Mouse (Mus musculus) MEL (cell line): ENCODE data around the gene Rfx7. TPM values are rescaled to one million over a fixed set of nuclear protein-coding genes. Genes with fewer than 3 reads are reported as not detected.

Source experiments
- DNase-seq: peaks from one replicate; pipeline ENCODE4 v3.0.0; 2011; ENCODE audit warnings: low read depth, low spot score
- H3K27ac ChIP-seq: 2 replicates; pipeline ENCODE4 v1.5.1; 2012; ENCODE audit warnings: low read depth, mild to moderate bottlenecking, control low read depth, low read length, moderate library complexity; ENCODE audit not compliant: control insufficient read depth
- H3K27me3 ChIP-seq, 2 experiments: fragments of 150-350 bp in 1 of 2; sonication (generic) in 1 of 2; 2 replicates each; pipeline ENCODE4 v1.6.1; 2012; ENCODE audit warnings: low read length in 2 of 2, mild to moderate bottlenecking in 2 of 2, improper control_type of control experiment in 1 of 2, moderate library complexity in 1 of 2; ENCODE audit not compliant: insufficient read depth in 2 of 2, control insufficient read depth in 1 of 2
- H3K36me3 ChIP-seq, 2 experiments: 2 replicates each; pipeline ENCODE4 v1.6.1; 2012 to 2014; ENCODE audit warnings: low read length in 2 of 2, improper control_type of control experiment in 1 of 2, inconsistent platforms in 1 of 2, mild to moderate bottlenecking in 1 of 2; ENCODE audit not compliant: insufficient read depth in 2 of 2, control insufficient read depth in 1 of 2
- H3K4me1 ChIP-seq, 2 experiments: fragments of 150-350 bp in 1 of 2; sonication (generic) in 1 of 2; 2 replicates each; pipeline ENCODE4 v1.6.1; 2012; ENCODE audit warnings: low read length in 2 of 2, improper control_type of control experiment in 1 of 2, mild to moderate bottlenecking in 1 of 2; ENCODE audit not compliant: insufficient read depth in 2 of 2, control insufficient read depth in 1 of 2
- H3K4me3 ChIP-seq, 2 experiments: fragments of 150-350 bp in 1 of 2; sonication (generic) in 1 of 2; 2 replicates each; pipeline ENCODE4 v1.5.1; 2012; ENCODE audit warnings: low read depth in 2 of 2, low read length in 2 of 2, mild to moderate bottlenecking in 2 of 2, moderate library complexity in 2 of 2, control low read depth in 1 of 2, improper control_type of control experiment in 1 of 2; ENCODE audit not compliant: control insufficient read depth in 1 of 2, insufficient read depth in 1 of 2
- H3K79me2 ChIP-seq: 2 replicates; pipeline ENCODE4 v1.6.1; 2012; ENCODE audit warnings: mild to moderate bottlenecking, low read length, moderate library complexity; ENCODE audit not compliant: control insufficient read depth, poor library complexity, insufficient read depth
- H3K9ac ChIP-seq: 2 replicates; pipeline ENCODE4 v1.6.1; 2012; ENCODE audit warnings: low read depth, mild to moderate bottlenecking, control low read depth, low read length, moderate library complexity; ENCODE audit not compliant: control insufficient read depth, poor library complexity, severe bottlenecking
- H3K9me3 ChIP-seq: fragments of 150-350 bp; sonication (generic); replicated peaks from 2 replicates; pipeline ENCODE4 v1.6.1; 2012; ENCODE audit warnings: mild to moderate bottlenecking, low read length, improper control_type of control experiment, moderate library complexity; ENCODE audit not compliant: insufficient read depth
- BHLHE40 ChIP-seq: IDR thresholded peaks from 2 replicates; pipeline ENCODE4 v1.6.1; 2012; ENCODE audit warnings: low read depth, mild to moderate bottlenecking, inconsistent platforms, low read length, improper control_type of control experiment, borderline replicate concordance
- CHD1 ChIP-seq: IDR thresholded peaks from 2 replicates; pipeline ENCODE4 v1.6.1; 2012; ENCODE audit warnings: low read depth, mild to moderate bottlenecking, inconsistent platforms, low read length, improper control_type of control experiment
- CHD2 ChIP-seq: IDR thresholded peaks from 2 replicates; pipeline ENCODE4 v1.6.1; 2011; ENCODE audit warnings: low read length, improper control_type of control experiment
- CTCF ChIP-seq, 3 experiments: IDR thresholded peaks in 2 of 3; conservative IDR thresholded peaks in 1 of 3; 2 replicates each; pipeline ENCODE4 v1.5.1; 2011 to 2012; ENCODE audit warnings: low read length in 3 of 3, low read depth in 2 of 3, mild to moderate bottlenecking in 2 of 3, improper control_type of control experiment in 1 of 3, inconsistent platforms in 1 of 3, mixed read lengths in 1 of 3, moderate library complexity in 1 of 3; ENCODE audit not compliant: control insufficient read depth in 1 of 3, insufficient read depth in 1 of 3, poor library complexity in 1 of 3, severe bottlenecking in 1 of 3
- E2F4 ChIP-seq: IDR thresholded peaks from 2 replicates; pipeline ENCODE4 v1.6.1; 2011; ENCODE audit warnings: low read depth, low read length, improper control_type of control experiment, borderline replicate concordance
- ELF1 ChIP-seq: IDR thresholded peaks from 2 replicates; pipeline ENCODE4 v1.6.1; 2014; ENCODE audit warnings: low read depth, mild to moderate bottlenecking, inconsistent platforms, low read length, improper control_type of control experiment, moderate library complexity
- EP300 ChIP-seq, 2 experiments: IDR thresholded peaks; 2 replicates each; pipeline ENCODE4 v1.6.1; 2011; ENCODE audit warnings: improper control_type of control experiment in 2 of 2, low read length in 2 of 2, low read depth in 1 of 2, mild to moderate bottlenecking in 1 of 2
- ETS1 ChIP-seq: IDR thresholded peaks from 2 replicates; pipeline ENCODE4 v1.6.1; 2012; ENCODE audit warnings: low read depth, mild to moderate bottlenecking, inconsistent platforms, low read length, improper control_type of control experiment, moderate library complexity
- GABPA ChIP-seq: IDR thresholded peaks from 2 replicates; pipeline ENCODE4 v1.6.1; 2012; ENCODE audit warnings: low read depth, mild to moderate bottlenecking, inconsistent platforms, low read length, improper control_type of control experiment, moderate library complexity
- GATA1 ChIP-seq: IDR thresholded peaks from 2 replicates; pipeline ENCODE4 v1.6.1; 2011; ENCODE audit warnings: low read depth, low read length, improper control_type of control experiment
- HCFC1 ChIP-seq: IDR thresholded peaks from 2 replicates; pipeline ENCODE4 v1.6.1; 2012; ENCODE audit warnings: low read depth, mild to moderate bottlenecking, inconsistent platforms, low read length, improper control_type of control experiment, moderate library complexity
- JUND ChIP-seq: IDR thresholded peaks from 2 replicates; pipeline ENCODE4 v1.6.1; 2011; ENCODE audit warnings: low read depth, mild to moderate bottlenecking, improper control_type of control experiment, low read length
- KAT2A ChIP-seq: conservative IDR thresholded peaks from 2 replicates; pipeline ENCODE4 v1.6.1; 2012; ENCODE audit warnings: low read depth, low read length, improper control_type of control experiment, inconsistent platforms
- MAFK ChIP-seq: IDR thresholded peaks from 2 replicates; pipeline ENCODE4 v1.6.1; 2011; ENCODE audit warnings: low read depth, mild to moderate bottlenecking, low read length, improper control_type of control experiment, borderline replicate concordance
- MAX ChIP-seq: IDR thresholded peaks from 2 replicates; pipeline ENCODE4 v1.6.1; 2011; ENCODE audit warnings: low read length, improper control_type of control experiment
- MAZ ChIP-seq: IDR thresholded peaks from 2 replicates; pipeline ENCODE4 v1.6.1; 2012; ENCODE audit warnings: low read depth, mild to moderate bottlenecking, inconsistent platforms, low read length, improper control_type of control experiment
- MXI1 ChIP-seq: IDR thresholded peaks from 2 replicates; pipeline ENCODE4 v1.6.1; 2011; ENCODE audit warnings: mild to moderate bottlenecking, low read depth, low read length, improper control_type of control experiment
- MYB ChIP-seq: IDR thresholded peaks from 2 replicates; pipeline ENCODE4 v1.6.1; 2011; ENCODE audit warnings: mild to moderate bottlenecking, low read depth, low read length, improper control_type of control experiment
- MYC ChIP-seq: IDR thresholded peaks from 2 replicates; pipeline ENCODE4 v1.6.1; 2011; ENCODE audit warnings: low read depth, mild to moderate bottlenecking, low read length, improper control_type of control experiment, moderate library complexity
- NELFE ChIP-seq: IDR thresholded peaks from 2 replicates; pipeline ENCODE4 v1.6.1; 2011; ENCODE audit warnings: low read depth, low read length, improper control_type of control experiment
- NRF1 ChIP-seq: IDR thresholded peaks from 2 replicates; pipeline ENCODE4 v1.6.1; 2014; ENCODE audit warnings: low read depth, mild to moderate bottlenecking, inconsistent platforms, low read length, improper control_type of control experiment, moderate library complexity; ENCODE audit not compliant: poor library complexity, insufficient read depth, severe bottlenecking
- POLR2A ChIP-seq, 2 experiments: IDR thresholded peaks; 2 replicates each; pipeline ENCODE4 v1.6.1; 2011 to 2012; ENCODE audit warnings: low read length in 2 of 2, mild to moderate bottlenecking in 2 of 2, control low read depth in 1 of 2, improper control_type of control experiment in 1 of 2, low read depth in 1 of 2, moderate library complexity in 1 of 2; ENCODE audit not compliant: control insufficient read depth in 1 of 2, insufficient read depth in 1 of 2, poor library complexity in 1 of 2
- POLR2AphosphoS2 ChIP-seq: IDR thresholded peaks from 2 replicates; pipeline ENCODE4 v1.6.1; 2011; ENCODE audit warnings: low read length, improper control_type of control experiment
- POLR2AphosphoS5 ChIP-seq: IDR thresholded peaks from 2 replicates; pipeline ENCODE4 v1.6.1; 2012; ENCODE audit warnings: low read depth, borderline replicate concordance, mild to moderate bottlenecking, inconsistent platforms, low read length, moderate library complexity, mixed read lengths
- RAD21 ChIP-seq: IDR thresholded peaks from 2 replicates; pipeline ENCODE4 v1.6.1; 2011; ENCODE audit warnings: mild to moderate bottlenecking, low read depth, low read length, improper control_type of control experiment
- RCOR1 ChIP-seq: IDR thresholded peaks from 2 replicates; pipeline ENCODE4 v1.6.1; 2012; ENCODE audit warnings: low read depth, mild to moderate bottlenecking, inconsistent platforms, low read length, improper control_type of control experiment
- SMC3 ChIP-seq: IDR thresholded peaks from 2 replicates; pipeline ENCODE4 v1.6.1; 2011; ENCODE audit warnings: low read depth, low read length, improper control_type of control experiment
- TAL1 ChIP-seq: IDR thresholded peaks from 2 replicates; pipeline ENCODE4 v1.6.1; 2012; ENCODE audit warnings: mild to moderate bottlenecking, inconsistent platforms, low read length, moderate library complexity, mixed read lengths
- TCF12 ChIP-seq: IDR thresholded peaks from 2 replicates; pipeline ENCODE4 v1.6.1; 2014; ENCODE audit warnings: low read depth, mild to moderate bottlenecking, inconsistent platforms, low read length, improper control_type of control experiment, moderate library complexity
- UBTF ChIP-seq: IDR thresholded peaks from 2 replicates; pipeline ENCODE4 v1.6.1; 2012; ENCODE audit warnings: low read depth, mild to moderate bottlenecking, inconsistent platforms, low read length, improper control_type of control experiment, moderate library complexity, borderline replicate concordance; ENCODE audit not compliant: insufficient read depth
- USF1 ChIP-seq: IDR thresholded peaks from 2 replicates; pipeline ENCODE4 v1.6.1; 2014; ENCODE audit warnings: low read depth, mild to moderate bottlenecking, inconsistent platforms, low read length, improper control_type of control experiment, moderate library complexity
- USF2 ChIP-seq, 2 experiments: IDR thresholded peaks; 2 replicates each; pipeline ENCODE4 v1.6.1; 2011 to 2012; ENCODE audit warnings: improper control_type of control experiment in 2 of 2, low read length in 2 of 2, borderline replicate concordance in 1 of 2, inconsistent platforms in 1 of 2, low read depth in 1 of 2, mild to moderate bottlenecking in 1 of 2; ENCODE audit not compliant: insufficient read depth in 1 of 2
- ZC3H11A ChIP-seq: IDR thresholded peaks from 2 replicates; pipeline ENCODE4 v1.6.1; 2012; ENCODE audit warnings: low read depth, mild to moderate bottlenecking, inconsistent platforms, low read length, improper control_type of control experiment
- ZKSCAN1 ChIP-seq: IDR thresholded peaks from 2 replicates; pipeline ENCODE4 v1.6.1; 2012; ENCODE audit warnings: low read depth, mild to moderate bottlenecking, inconsistent platforms, low read length, improper control_type of control experiment, moderate library complexity
- ZMIZ1 ChIP-seq: IDR thresholded peaks from 2 replicates; pipeline ENCODE4 v1.6.1; 2012; ENCODE audit warnings: low read depth, mild to moderate bottlenecking, inconsistent platforms, low read length, improper control_type of control experiment, moderate library complexity
- ZNF384 ChIP-seq: IDR thresholded peaks from 2 replicates; pipeline ENCODE4 v1.6.1; 2012; ENCODE audit warnings: low read depth, mild to moderate bottlenecking, inconsistent platforms, low read length, improper control_type of control experiment
- polyA plus RNA-seq, 2 experiments: library from polyadenylated mRNA; stranded (reverse) in 1 of 2; unstranded in 1 of 2; fragments of >175 nt in 1 of 2; fragments of >200 nt in 1 of 2; gene quantifications; 2 replicates each; pipeline versions ENCODE4 v1.2.1 to v1.2.4; 2012; ENCODE audit warnings: low replicate concordance in 2 of 2, low read depth in 1 of 2; ENCODE audit not compliant: insufficient read length in 2 of 2, insufficient read depth in 1 of 2, missing spikeins in 1 of 2
- total RNA-seq: library from RNA; depleted of rRNA; stranded (reverse); fragments of 300-350 nt; gene quantifications from 2 replicates; pipeline ENCODE4 v1.2.3, GENCODE M21; 2012

The Rfx7 gene
- total and polyA plus RNA-seq, 3 experiments = 6.2 to 30.5 (median 19.9) TPM

DNA sequence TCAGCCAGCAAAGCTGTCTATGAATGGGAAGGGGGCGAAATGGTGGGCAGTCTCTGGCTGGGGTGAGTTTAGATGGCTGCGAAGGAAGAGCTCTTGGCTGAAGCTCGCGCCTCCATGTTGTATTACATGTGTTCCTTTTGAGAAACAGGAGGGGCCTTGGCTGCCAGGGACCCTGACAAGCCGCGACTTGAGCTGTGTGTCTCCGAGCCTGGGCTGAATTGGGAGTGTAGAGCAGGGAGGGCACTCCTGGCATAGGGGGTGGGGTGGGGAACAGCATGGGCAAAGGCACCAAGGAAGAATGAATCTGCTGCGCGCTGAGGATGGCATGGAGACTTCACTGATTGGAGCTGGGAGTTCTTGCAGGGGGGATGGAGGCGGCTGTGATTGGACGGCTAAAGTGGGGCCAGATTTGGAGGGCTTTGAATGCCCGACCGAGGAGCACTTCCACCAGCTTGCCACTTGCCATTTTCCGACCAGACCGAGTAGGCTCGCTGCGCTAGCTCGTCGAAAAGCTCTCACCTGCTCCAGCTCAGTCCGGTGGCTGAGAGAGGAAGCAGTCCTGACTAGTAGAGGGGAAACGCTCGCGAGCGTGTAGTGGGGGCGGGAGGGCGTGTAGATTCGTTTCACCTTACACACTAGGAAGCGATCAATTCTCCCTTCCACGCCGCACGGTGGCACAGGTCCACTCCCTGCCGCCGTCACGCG is 597 bp upstream of the Rfx7 start:
- Histone ChIP-seq H3K9me3 (no peaks in the 10 kb centered on the region), H3K9ac (peak overlapping the region; percentile 100), H3K27ac (peak overlapping the region; percentile 76), H3K4me3 (peak overlapping the region; percentile 73 to 84), H3K36me3 (peaks cover 0 to 24% of the 10 kb centered on the region in 2 experiments; a peak in 2 of 4 replicates), H3K27me3 (no peaks in the 10 kb centered on the region), H3K79me2 (peaks cover 22% of the 10 kb centered on the region), H3K4me1 (peaks cover 10 to 12% of the 10 kb centered on the region in 2 experiments; a peak in 3 of 4 replicates)
- peak; percentile 87 for DNase-seq
- peak; percentile 84 for TF ChIP-seq RCOR1
- no peak for TF ChIP-seq CTCF (IDR thresholded peaks at IDR 0.05 in 2 of 3, conservative IDR thresholded peaks at IDR 0.05 in 1 of 3; ENCODE audit: control insufficient read depth in 1 of 3, insufficient read depth in 1 of 3, low read depth in 2 of 3, low read length in 3 of 3, poor library complexity in 1 of 3, severe bottlenecking in 1 of 3)
- TF ChIP-seq E2F4 = no peak
- TF ChIP-seq GABPA = no peak
- no peak for TF ChIP-seq MYC
- no peak for TF ChIP-seq ZC3H11A
- no peak for TF ChIP-seq MAFK
- no peak for TF ChIP-seq TAL1
- no peak; the same call in 1 of the 2 replicates for TF ChIP-seq NELFE
- TF ChIP-seq POLR2AphosphoS5 = no peak
- no peak for TF ChIP-seq ZNF384
- TF ChIP-seq BHLHE40 = peak; percentile 34; the same call in 1 of the 2 replicates
- no peak for TF ChIP-seq MYB
- TF ChIP-seq HCFC1 = 0 out of 2 replicates have a peak, but pooled peaks have one; percentile 12
- no peak for TF ChIP-seq ELF1
- no peak for TF ChIP-seq CHD1
- no peak for TF ChIP-seq SMC3
- no peak for TF ChIP-seq ETS1
- TF ChIP-seq POLR2AphosphoS2 = no peak
- peak; percentile 48 for TF ChIP-seq MXI1
- no peak for TF ChIP-seq MAZ
- no peak for TF ChIP-seq USF1
- no peak for TF ChIP-seq JUND
- no peak for TF ChIP-seq USF2 (IDR thresholded peaks at IDR 0.05; ENCODE audit: borderline replicate concordance in 1 of 2, insufficient read depth in 1 of 2, low read depth in 1 of 2, low read length in 2 of 2)
- peak in 1 of 2 experiments; percentile 66; a peak in 3 of 4 replicates for TF ChIP-seq POLR2A (IDR thresholded peaks at IDR 0.05; ENCODE audit: control insufficient read depth in 1 of 2, insufficient read depth in 1 of 2, low read depth in 1 of 2, low read length in 2 of 2, poor library complexity in 1 of 2)
- no peak for TF ChIP-seq RAD21
- TF ChIP-seq MAX = no peak
- TF ChIP-seq UBTF = no peak
- TF ChIP-seq KAT2A = no peak
- TF ChIP-seq CHD2 = no peak
- TF ChIP-seq NRF1 = no peak
- TF ChIP-seq GATA1 = no peak
- TF ChIP-seq ZKSCAN1 = no peak
- no peak for TF ChIP-seq EP300 (IDR thresholded peaks at IDR 0.05; ENCODE audit: low read depth in 1 of 2, low read length in 2 of 2)
- TF ChIP-seq ZMIZ1 = peak; percentile 45
- 0 out of 2 replicates have a peak, but pooled peaks have one; percentile 31 for TF ChIP-seq TCF12
